Mouse (Mus musculus) Patski (cell line): ENCODE measurements around the gene Efemp2. TPM values are rescaled to one million over a fixed set of nuclear protein-coding genes. Genes with fewer than 3 reads are reported as not detected.

ENCODE experiments used
- ATAC-seq: fragments of 100-300 bp; one replicate; pipeline ENCODE4 v1.8.0; 2021
- CTCF ChIA-PET: fragments of 350-600 bp; sonication (Branson Sonifier 250); formaldehyde crosslinking; loops from one replicate; lab custom pipeline; 2022; ENCODE audit warnings: inconsistent platforms; lab: Charles Lee
- POLR2A ChIA-PET: fragments of 350-600 bp; sonication (Branson Sonifier 250); formaldehyde crosslinking; loops from one replicate; lab custom pipeline; 2022; ENCODE audit warnings: antibody characterized with exemption, inconsistent platforms; lab: Charles Lee
- DNase-seq: peaks from one replicate; pipeline ENCODE4 v3.0.0-alpha.2; 2011; ENCODE audit warnings: low read depth, low spot score
- H3K27me3 ChIP-seq: fragments of 371-371 bp; one replicate; pipeline ENCODE4 v1.5.1; 2021
- CTCF ChIP-seq: fragments of 100-300 bp; IDR thresholded peaks from one replicate; pipeline ENCODE4 v1.5.1; 2021
- in situ Hi-C: fragments of 300-500 bp; cut with MboI; formaldehyde crosslinking; loops from 3 replicates; pipeline ENCODE4 v1.11.1; 2018; ENCODE audit warnings: low pct_unique_long_range_greater_than_20kb, mixed read lengths
- polyA plus RNA-seq: library from polyadenylated mRNA; unstranded; gene quantifications from one replicate; pipeline ENCODE4 v1.2.3, GENCODE M21; 2021

The Efemp2 gene
- polyA plus RNA-seq, 1 experiment from 2014 or later, result 451 TPM

DNA sequence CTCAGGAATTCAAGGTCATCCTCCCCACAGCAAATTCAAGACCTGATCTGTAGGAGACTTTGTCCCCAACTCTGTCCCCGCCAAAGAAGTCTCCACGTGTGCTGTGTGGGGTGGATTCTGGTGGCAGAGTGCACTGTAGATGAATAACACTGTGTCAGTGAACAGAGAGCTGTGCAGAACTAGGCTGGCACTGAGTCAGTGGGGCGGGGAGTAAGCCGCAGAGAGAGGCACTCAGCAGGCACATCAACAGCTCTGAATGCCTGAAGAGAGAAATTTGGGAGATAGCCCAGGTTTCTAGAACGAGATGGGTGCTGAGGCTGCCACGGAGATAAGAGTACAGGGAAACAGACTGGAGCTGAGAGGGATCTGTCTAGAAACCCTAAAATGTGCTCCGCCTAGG lies 14.7 kb upstream of the Efemp2 start:
- in situ Hi-C loops, result no loop called here
- POLR2A ChIA-PET, result interaction anchor here (0.7 to 4.1 kb wide), 6 partner anchors 12 to 29 kb away, joined by 3 to 30 read pairs (median 11); partner anchors contain the start of genes Efemp2 and Mus81
- ATAC-seq, result no peak
- TF ChIP-seq CTCF, result no peak
- CTCF ChIA-PET, result interaction anchor here (1.4 to 11.3 kb wide), 3 partner anchors 14 to 27 kb away, joined by 5 to 143 read pairs (median 62); partner anchors contain the start of genes Cfl1 and Mus81
- H3K27me3 ChIP-seq, result no peaks in the 10 kb centered on the region
- no peak for DNase-seq

DNA sequence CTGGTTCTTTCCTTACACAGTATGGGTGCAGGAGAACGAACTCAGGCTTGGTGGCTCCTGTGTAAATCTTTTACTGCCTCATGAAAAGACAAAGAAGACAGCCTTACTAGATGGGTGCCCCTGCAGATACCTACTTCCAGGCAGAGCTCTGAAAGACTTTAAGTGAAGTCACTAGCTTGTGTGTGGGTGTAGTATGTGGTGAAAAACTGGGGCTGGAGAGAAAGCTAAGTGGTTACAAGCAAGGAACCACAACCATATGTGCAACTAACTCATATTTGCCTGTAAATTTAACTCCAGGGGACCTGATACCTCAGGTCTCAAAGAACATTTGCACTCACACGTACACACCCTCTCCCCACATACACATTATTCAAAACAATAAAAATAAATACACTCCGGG lies 13.9 kb upstream of the Efemp2 start:
- H3K27me3 ChIP-seq, result no peaks in the 10 kb centered on the region
- DNase-seq, result no peak
- in situ Hi-C loops, result no loop called here
- POLR2A ChIA-PET, result interaction anchor here (0.7 to 4.1 kb wide), 6 partner anchors 11 to 28 kb away, joined by 3 to 29 read pairs (median 10); partner anchors contain the start of genes Efemp2 and Mus81
- CTCF ChIA-PET, result interaction anchor here (0.9 to 11.3 kb wide), 4 partner anchors 15 to 36 kb away, joined by 3 to 143 read pairs (median 32); partner anchors contain the start of genes Cfl1, Drap1 and Mus81
- ATAC-seq, result no peak
- no peak for TF ChIP-seq CTCF

DNA sequence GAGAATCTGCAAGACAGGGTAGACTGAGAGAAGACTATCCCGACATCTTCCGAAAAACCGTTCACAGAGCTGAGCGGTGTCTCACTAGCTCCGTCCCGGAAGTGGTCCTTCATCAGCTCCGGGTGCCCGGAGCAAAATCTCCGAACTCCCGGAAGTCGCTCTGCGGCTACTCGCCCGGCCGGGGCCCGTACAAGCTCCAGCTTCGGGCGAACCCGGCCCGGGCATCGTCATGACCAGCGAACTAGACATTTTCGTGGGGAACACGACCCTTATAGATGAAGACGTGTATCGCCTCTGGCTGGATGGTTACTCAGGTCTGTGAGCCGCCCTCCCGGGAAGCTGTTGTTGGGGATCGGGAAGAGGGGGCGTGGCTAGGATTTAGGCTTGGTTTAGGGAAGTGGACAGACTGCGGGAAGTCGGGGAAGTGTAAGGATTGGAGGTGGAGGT lies 13.3 kb upstream of the Efemp2 start, which contains the start of gene Fibp:
TSS of gene Fibp (plus strand) at position 151 of the 447 bp plus-strand sequence.
- no peaks in the 10 kb centered on the region for H3K27me3 ChIP-seq
- DNase-seq (no peak), ATAC-seq (peak; percentile 29)
- no peak for TF ChIP-seq CTCF
- in situ Hi-C loops, result no loop called here
- CTCF ChIA-PET, result interaction anchor here (0.9 to 11.3 kb wide), 5 partner anchors 10 to 36 kb away, joined by 3 to 143 read pairs (median 3); partner anchors contain the start of genes Cfl1, Drap1 and Mus81
- POLR2A ChIA-PET, result interaction anchor here (0.9 to 4.1 kb wide), 8 partner anchors 11 to 28 kb away, joined by 3 to 29 read pairs (median 5); partner anchors contain the start of genes Efemp2 and Mus81

DNA sequence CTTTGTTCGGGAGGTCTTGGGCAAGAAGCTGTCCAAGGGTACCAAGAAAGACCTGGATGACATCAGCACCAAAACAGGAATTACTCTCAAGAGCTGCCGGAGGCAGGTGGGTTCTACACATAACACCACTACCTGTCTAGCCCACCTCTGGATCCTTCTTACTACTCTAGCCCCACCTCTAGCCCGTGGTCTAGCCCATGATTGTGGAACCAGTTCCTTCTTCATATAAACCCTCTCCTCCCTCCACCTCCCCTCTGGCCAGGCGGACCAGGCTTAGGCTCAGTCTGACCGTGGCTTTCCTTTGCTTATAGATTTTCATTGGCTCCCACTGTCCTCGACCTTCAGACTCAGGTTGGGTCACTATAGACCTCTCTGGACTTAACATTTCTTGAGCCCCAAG lies 12.3 kb upstream of the Efemp2 start:
- TF ChIP-seq CTCF, result no peak
- DNase-seq, result no peak

DNA sequence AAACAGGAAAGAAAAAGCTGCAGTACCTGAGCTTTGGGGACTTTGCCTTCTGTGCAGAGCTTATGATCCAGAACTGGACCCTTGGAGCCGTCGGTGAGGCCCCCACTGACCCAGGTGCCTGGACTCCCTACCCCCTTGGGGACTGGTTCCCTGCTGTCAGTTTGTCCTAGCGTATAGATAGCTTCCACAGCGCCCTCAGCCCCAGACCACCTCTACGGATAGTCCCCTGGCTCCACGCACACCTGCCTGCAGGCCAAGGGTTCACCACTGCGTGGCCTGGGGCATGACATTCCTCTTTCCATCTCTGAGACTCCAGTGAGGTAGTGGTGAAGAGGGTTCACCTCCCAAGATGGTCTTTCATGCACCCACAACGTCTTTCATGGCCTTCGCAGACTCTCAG lies 10.5 kb upstream of the Efemp2 start:
- no peak for ATAC-seq
- in situ Hi-C loops, result no loop called here
- POLR2A ChIA-PET, result interaction anchor here (0.6 to 4.1 kb wide), 7 partner anchors 12 to 34 kb away, joined by 3 to 29 read pairs (median 4); partner anchors contain the start of genes Cfl1, Efemp2, Fosl1 and Mus81

More for the DNA sequence above, 12.3 kb upstream of the Efemp2 start:
- no peaks in the 10 kb centered on the region for H3K27me3 ChIP-seq
- POLR2A ChIA-PET, result interaction anchor here (0.5 to 4.1 kb wide), 7 partner anchors 14 to 1904 kb away, joined by 3 to 29 read pairs (median 3); partner anchors contain the start of genes Efemp2 and Mus81
- no peak for ATAC-seq
- CTCF ChIA-PET, result interaction anchor here (6.6 to 11.3 kb wide), 2 partner anchors 24 to 29 kb away, joined by 62 to 143 read pairs; partner anchors contain the start of genes Cfl1 and Mus81
- in situ Hi-C loops, result no loop called here

DNA sequence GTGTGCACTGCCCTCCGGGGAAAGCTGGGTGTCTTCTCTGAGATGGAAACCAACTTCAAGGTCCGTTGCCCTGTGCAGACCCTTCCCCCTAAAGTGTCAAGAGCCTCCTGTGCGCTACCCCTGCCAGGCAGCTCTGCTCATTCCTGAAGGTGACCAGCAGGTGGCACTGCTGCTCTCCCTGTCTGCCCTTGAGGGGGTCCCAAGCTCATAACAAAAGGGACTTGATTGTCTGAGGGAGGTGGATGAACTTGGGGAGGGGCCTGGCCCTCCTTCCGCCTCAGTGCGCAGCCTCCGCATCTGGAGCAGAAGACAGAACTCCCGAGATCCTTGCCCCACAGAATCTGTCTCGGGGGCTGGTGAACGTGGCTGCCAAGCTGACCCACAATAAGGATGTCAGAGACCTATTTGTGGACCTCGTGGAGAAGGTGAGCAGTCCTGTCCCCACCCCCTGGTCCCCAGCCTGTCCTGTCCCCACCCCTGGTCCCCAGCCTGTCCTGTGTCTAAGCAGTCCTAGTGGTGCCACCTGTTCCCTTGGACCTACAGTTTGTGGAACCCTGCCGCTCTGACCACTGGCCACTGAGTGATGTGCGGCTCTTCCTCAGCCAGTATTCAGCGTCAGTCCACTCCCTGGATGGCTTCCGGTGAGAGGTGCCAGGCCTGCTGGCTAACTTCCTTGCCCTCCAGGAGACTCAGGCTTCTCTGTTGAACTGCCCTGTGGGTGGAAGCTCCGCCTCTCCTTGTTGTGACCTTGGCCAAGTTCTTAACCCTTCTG lies 9.8 kb upstream of the Efemp2 start:
- no peak for TF ChIP-seq CTCF
- ChIA-PET POLR2A (interaction anchor here (0.6 to 4.1 kb wide), 10 partner anchors 11 to 180 kb away, joined by 3 to 29 read pairs (median 4); partner anchors contain the start of genes Cfl1, Efemp2, Fosl1 and Mus81), CTCF (interaction anchor here (0.8 to 11.3 kb wide), 12 partner anchors 8 to 126 kb away, joined by 3 to 143 read pairs (median 5); partner anchors contain the start of genes Cfl1 and Mus81)
- H3K27me3 ChIP-seq, result no peaks in the 10 kb centered on the region
- ATAC-seq, result no peak
- DNase-seq, result no peak
- in situ Hi-C loops, result no loop called here

More for the DNA sequence above, 10.5 kb upstream of the Efemp2 start:
- no peaks in the 10 kb centered on the region for H3K27me3 ChIP-seq
- no peak for DNase-seq
- TF ChIP-seq CTCF, result no peak
- CTCF ChIA-PET, result interaction anchor here (0.8 to 11.3 kb wide), 12 partner anchors 9 to 125 kb away, joined by 3 to 143 read pairs (median 5); partner anchors contain the start of genes Cfl1 and Mus81

DNA sequence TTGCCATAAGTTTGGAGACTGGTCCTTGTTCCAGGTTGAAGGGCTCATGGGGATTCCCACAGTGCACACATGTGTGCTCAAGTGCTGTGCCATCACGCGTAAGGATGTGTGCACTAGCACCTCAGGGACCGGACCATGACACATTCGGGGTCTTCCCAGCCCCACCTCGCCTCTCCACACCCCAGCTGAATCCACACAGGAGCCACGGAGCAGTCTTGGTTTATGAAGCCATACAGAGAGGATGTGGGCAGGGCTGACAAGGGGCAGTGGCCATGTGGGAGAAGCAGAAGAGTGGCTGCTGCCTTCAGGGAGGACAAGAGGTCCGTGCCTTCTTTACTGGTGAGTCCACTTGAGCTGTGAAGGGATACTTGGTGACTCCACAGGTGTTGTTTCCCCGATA lies 8.7 kb upstream of the Efemp2 start:
- DNase-seq (no peak), ATAC-seq (no peak)
- H3K27me3 ChIP-seq, result no peaks in the 10 kb centered on the region
- no peak for TF ChIP-seq CTCF
- in situ Hi-C loops, result no loop called here
- ChIA-PET POLR2A (interaction anchor here (1.0 to 3.2 kb wide), 3 partner anchors 9 to 23 kb away, joined by 3 to 21 read pairs (median 3); partner anchors contain the start of genes Efemp2 and Mus81), CTCF (interaction anchor here (0.7 to 11.3 kb wide), 5 partner anchors 19 to 64 kb away, joined by 3 to 143 read pairs (median 7); partner anchors contain the start of genes Cfl1 and Mus81)

DNA sequence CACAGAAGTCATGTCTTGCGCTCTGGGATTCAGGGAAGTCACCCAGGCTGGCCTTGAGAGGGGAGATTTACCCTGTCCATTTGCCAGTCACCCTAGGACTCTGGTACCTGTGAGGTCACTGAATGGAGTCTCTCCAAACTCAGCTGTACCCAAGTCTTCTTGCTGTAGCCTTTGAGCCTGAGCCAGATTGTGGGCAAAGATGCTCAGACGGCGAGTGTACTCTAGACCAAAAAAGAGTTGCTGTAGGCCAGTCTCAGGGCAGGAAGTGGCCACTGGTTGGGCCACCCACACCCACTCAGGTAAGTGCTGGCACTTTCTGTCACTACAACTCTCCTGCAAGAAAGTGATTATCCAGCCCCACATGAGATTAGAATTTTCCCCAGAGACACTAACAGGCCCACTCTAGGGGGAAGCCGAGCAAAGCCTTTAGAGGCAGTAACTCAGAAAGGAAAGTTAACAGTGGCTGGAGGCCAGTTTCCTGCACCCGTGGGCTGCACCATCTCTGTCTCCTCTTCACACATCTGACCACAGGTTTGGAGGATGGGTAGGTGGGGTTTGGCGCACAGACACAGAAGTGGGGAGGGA lies 6.7 kb upstream of the Efemp2 start:
- CTCF ChIA-PET, result interaction anchor here (1.1 to 11.3 kb wide), 2 partner anchors 19 to 62 kb away, joined by 3 to 143 read pairs; partner anchors contain the start of genes Cfl1 and Mus81
- POLR2A ChIA-PET, result interaction anchor here (1.0 to 1.4 kb wide), 2 partner anchors 8 to 13 kb away, joined by 3 to 4 read pairs; no protein-coding TSS in a partner anchor
- DNase-seq (no peak), ATAC-seq (no peak)
- no peaks in the 10 kb centered on the region for H3K27me3 ChIP-seq
- in situ Hi-C loops, result no loop called here
- no peak for TF ChIP-seq CTCF

DNA sequence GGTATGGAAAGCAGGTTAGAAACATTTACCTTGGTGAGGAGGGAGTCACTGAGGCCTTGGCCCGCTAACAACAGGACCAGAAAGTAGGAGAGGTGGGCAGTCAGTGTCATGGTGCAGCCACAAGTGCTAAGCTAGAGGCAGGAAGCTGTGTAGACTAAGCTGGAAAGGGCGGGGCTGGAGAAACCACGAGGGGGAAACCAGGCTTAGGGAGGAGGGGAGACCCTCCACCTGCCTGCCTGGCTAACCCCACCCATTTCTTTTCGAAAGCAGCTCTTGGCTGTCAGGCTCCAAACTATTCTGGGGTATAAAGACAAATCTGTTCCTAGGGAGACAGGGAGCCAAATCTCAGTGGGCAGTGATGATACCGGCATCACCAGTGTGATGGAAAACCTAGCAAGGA lies 5.4 kb upstream of the Efemp2 start, which contains the start of gene Ctsw:
TSS of gene Ctsw (minus strand) at position 134 of the 400 bp plus-strand sequence.
- no peaks in the 10 kb centered on the region for H3K27me3 ChIP-seq
- in situ Hi-C loops, result no loop called here
- POLR2A ChIA-PET, result interaction anchor here (1.0 to 1.4 kb wide), 3 partner anchors 11 to 20 kb away, joined by 3 to 4 read pairs (median 3); partner anchors contain the start of gene Mus81
- CTCF ChIA-PET, result interaction anchor here (11.3 kb wide), 1 partner anchor 17 kb away, joined by 143 read pairs; the partner anchor contains the start of genes Cfl1 and Mus81
- ATAC-seq (no peak), DNase-seq (no peak)
- TF ChIP-seq CTCF, result no peak
